Mouse (Mus musculus): ENCODE results near the gene Skint1.
"Not testable (repeated sequence)": the region's sequence is repeated elsewhere in the genome, so short reads cannot be mapped to it uniquely, and the experiment has no call there.

Gene Skint1

GRCm38 (mm10) chr4:112005969-112006368 lies at the start of gene Skint1:
TSS of gene Skint1 (plus strand) at chr4:112006269.
- DNase-seq = no peak

- DNase-seq = no peak
Observed at GRCm38 (mm10) chr4:111961309-111961708, 44.8 kb upstream of the Skint1 start.

GRCm38 (mm10) chr4:111963241-111963640 lies 42.8 kb upstream of the Skint1 start:
- DNase-seq = not testable (repeated sequence)

GRCm38 (mm10) chr4:111963669-111964068 lies 42.4 kb upstream of the Skint1 start:
- no peak for DNase-seq

GRCm38 (mm10) chr4:111972623-111973022 lies 33.4 kb upstream of the Skint1 start, which contains the start of gene Skint7:
TSS of gene Skint7 (plus strand) at chr4:111972923.
- DNase-seq = no peak

GRCm38 (mm10) chr4:112071716-112072115 lies 65.6 kb downstream of the Skint1 start, which contains the start of gene Skint4:
TSS of gene Skint4 (plus strand) at chr4:112072016.
- no peak for DNase-seq

Measured in thymus, postnatal 14 days (tissue).